Mouse (Mus musculus) neural tube, embryonic 12.5 days (tissue): ENCODE results near the gene Slc44a5. TPM values are rescaled to one million over a fixed set of nuclear protein-coding genes. Genes with fewer than 3 reads are reported as not detected.
"Not testable (repeated sequence)": the region's sequence is repeated elsewhere in the genome, so short reads cannot be mapped to it uniquely, and the experiment has no call there.

ENCODE experiments used
- ATAC-seq: fragments of 200-750 bp; cut with Nextera tagmentation; 2 replicates; pipeline ENCODE4 v1.8.0; 2017; ENCODE audit warnings: low read depth, mild to moderate bottlenecking, moderate TSS enrichment, moderate library complexity; ENCODE audit not compliant: low FRiP score
- H3K27ac ChIP-seq: fragments of 300-500 bp; sonication (generic); 2 replicates; pipeline ENCODE4 v1.5.1; 2016
- H3K27me3 ChIP-seq: fragments of 300-500 bp; sonication (generic); replicated peaks from 2 replicates; pipeline ENCODE4 v1.6.1; 2016; ENCODE audit warnings: mild to moderate bottlenecking
- H3K36me3 ChIP-seq: fragments of 300-500 bp; sonication (generic); 2 replicates; pipeline ENCODE4 v1.6.1; 2016; ENCODE audit warnings: mild to moderate bottlenecking
- H3K4me1 ChIP-seq: fragments of 300-500 bp; sonication (generic); 2 replicates; pipeline ENCODE4 v1.6.1; 2016
- H3K4me2 ChIP-seq: fragments of 300-500 bp; sonication (generic); replicated peaks from 2 replicates; pipeline ENCODE4 v1.6.1; 2016; ENCODE audit warnings: mild to moderate bottlenecking
- H3K4me3 ChIP-seq: fragments of 300-500 bp; sonication (generic); 2 replicates; pipeline ENCODE4 v1.5.1; 2016
- H3K9ac ChIP-seq: fragments of 300-500 bp; sonication (generic); 2 replicates; pipeline ENCODE4 v1.6.1; 2016; ENCODE audit warnings: mild to moderate bottlenecking
- H3K9me3 ChIP-seq: fragments of 300-500 bp; sonication (generic); 2 replicates; pipeline ENCODE4 v1.6.1; 2016; ENCODE audit warnings: mild to moderate bottlenecking
- WGBS: fragments of 180-500 bp; shearing (Covaris S2); methylation state at CpG from one replicate; pipeline ENCODE4 v1.1.7; 2016; 5-methylcytosine and 5-hydroxymethylcytosine counted together
- polyA plus RNA-seq: library from polyadenylated mRNA; unstranded; fragments of >200 nt; fragmentation: Nextera tagmentation; extraction: Ambion mirVana; gene quantifications from 2 replicates; pipeline ENCODE4 v1.2.1, GENCODE M21; 2016

The Slc44a5 gene
- polyA plus RNA-seq, 1 experiment from 2014 or later = 3.8 TPM

DNA sequence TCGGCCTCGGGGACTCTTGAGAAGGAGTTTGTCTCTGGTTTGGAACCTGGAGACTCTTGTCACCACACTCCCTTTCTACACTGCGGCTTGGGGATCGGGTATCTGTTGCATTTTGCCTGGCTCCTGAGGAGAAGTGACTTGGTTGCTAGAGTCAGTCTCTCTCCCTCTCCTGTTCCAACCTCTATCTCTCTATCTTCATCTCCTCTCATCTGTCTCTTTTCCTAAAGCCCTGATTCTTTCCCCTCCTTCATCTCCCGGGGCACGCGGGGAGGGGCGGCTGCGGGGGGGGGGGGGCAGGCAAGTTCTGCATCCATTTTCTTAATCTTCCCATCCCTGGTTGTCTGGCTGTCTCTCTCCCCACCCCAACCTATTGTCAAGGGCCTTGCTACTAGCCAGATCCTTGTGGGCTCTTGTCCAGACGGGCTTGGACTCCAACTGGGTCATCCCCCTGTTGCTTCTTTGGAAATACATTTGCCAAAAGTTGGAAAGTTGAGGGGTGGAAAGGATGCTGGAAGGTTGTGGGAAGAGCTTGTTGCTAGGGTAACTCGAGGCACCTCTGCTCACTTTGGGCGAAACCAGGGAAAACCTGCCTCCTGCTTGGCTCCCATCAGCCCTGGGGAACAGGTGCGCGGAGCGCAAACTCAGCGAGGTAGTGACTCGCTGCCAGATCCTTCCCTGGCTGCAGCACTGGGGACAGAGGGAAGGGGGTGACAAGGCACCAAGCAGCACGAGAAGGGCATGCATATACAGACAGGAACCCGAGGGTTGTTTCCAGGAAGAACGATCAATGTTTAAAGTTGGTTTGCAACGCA is 919 bp downstream of the Slc44a5 start:
- peaks cover 14% of the 10 kb centered on the region for H3K4me1 ChIP-seq
- peak overlapping the region; percentile 64 for H3K9ac ChIP-seq
- ATAC-seq = no peak
- no peaks in the 10 kb centered on the region for H3K36me3 ChIP-seq
- WGBS = 3% methylated on average over 21 of the region's 21 CpGs
- peaks cover 28% of the 10 kb centered on the region for H3K27me3 ChIP-seq
- peak overlapping the region; percentile 87 for H3K4me2 ChIP-seq
- H3K27ac ChIP-seq = no peak overlapping the region
- no peaks in the 10 kb centered on the region for H3K9me3 ChIP-seq
- peak overlapping the region; percentile 55 for H3K4me3 ChIP-seq

DNA sequence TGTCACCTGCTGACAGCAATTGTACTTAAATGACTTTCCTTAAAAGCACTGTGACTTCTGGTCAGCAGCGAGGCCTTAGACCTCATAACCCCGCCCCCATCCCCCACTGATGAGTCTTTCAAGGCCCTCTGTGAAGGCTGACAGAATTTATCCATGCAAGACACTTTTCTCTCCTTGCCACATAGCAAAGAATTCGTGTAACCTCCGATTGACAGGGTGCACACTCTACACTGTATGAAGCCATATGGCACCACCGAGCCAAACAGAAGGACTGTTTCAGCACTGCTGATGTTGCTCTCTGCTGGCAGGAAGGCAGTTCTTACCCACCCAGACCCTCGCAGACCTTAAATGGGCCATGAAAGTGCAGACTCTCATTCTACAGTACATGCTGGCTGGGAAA is 1.8 kb downstream of the Slc44a5 start:
- Histone ChIP-seq H3K36me3 (no peaks in the 10 kb centered on the region), H3K4me3 (no peak overlapping the region), H3K9me3 (no peaks in the 10 kb centered on the region), H3K27me3 (peaks cover 28% of the 10 kb centered on the region), H3K9ac (no peak overlapping the region), H3K27ac (no peak overlapping the region), H3K4me2 (peak overlapping the region; percentile 87), H3K4me1 (peaks cover 14% of the 10 kb centered on the region)
- peak; percentile 13; the same call in 1 of the 2 replicates for ATAC-seq
- 3% methylated on average over 6 of the region's 6 CpGs for WGBS

DNA sequence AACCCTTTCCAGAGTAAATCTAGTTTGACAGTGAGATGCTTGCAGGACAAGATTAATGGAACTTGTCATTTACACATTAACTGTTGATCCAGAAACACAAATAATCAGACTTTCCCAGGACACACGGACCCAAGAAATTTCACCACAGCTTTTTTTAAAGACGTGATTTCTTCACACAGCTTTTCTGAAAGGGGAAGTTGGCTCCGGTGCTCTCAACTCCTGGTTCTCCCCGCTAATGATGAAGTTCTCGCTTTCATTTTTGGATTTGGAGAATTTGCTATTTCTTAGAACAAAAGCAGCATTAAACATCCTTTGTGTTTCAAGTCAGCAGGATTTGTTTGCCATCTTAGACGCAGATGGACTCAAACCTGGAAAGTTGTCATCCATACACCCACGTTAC is 2.6 kb downstream of the Slc44a5 start:
- H3K36me3 ChIP-seq = no peaks in the 10 kb centered on the region
- peaks cover 28% of the 10 kb centered on the region for H3K27me3 ChIP-seq
- no peak overlapping the region for H3K9ac ChIP-seq
- H3K9me3 ChIP-seq = no peaks in the 10 kb centered on the region
- H3K4me1 ChIP-seq = peaks cover 14% of the 10 kb centered on the region
- no peak overlapping the region for H3K4me2 ChIP-seq
- 82% methylated on average over 7 of the region's 7 CpGs for WGBS
- no peak overlapping the region for H3K27ac ChIP-seq
- ATAC-seq = no peak
- no peak overlapping the region for H3K4me3 ChIP-seq

DNA sequence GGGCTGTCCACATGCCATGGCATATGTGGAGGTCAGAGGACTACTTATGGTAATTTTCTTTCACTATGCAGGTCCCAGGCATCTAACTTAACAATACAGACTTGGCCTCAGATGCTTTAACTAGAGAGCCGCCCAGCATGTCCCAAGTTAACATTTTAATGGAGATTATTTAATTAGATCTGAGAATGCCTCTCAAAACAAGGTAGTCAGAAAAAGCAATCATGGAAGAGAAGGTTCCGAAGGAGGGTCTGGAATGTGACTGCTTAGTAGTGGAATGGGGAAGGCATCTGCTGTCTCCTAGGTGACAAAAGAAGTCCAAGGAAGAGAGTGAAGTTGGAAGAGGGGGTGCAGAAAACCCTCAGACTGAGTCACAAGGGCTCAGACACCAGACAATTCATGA is 7.4 kb downstream of the Slc44a5 start:
- Histone ChIP-seq H3K36me3 (no peaks in the 10 kb centered on the region), H3K27me3 (peaks cover 4% of the 10 kb centered on the region; the same call in 1 of the 2 replicates), H3K4me3 (no peak overlapping the region), H3K9me3 (no peaks in the 10 kb centered on the region), H3K4me1 (no peaks in the 10 kb centered on the region), H3K27ac (no peak overlapping the region), H3K4me2 (no peak overlapping the region), H3K9ac (no peak overlapping the region)
- no peak for ATAC-seq
- WGBS = 61% methylated on average over 2 of the region's 2 CpGs

DNA sequence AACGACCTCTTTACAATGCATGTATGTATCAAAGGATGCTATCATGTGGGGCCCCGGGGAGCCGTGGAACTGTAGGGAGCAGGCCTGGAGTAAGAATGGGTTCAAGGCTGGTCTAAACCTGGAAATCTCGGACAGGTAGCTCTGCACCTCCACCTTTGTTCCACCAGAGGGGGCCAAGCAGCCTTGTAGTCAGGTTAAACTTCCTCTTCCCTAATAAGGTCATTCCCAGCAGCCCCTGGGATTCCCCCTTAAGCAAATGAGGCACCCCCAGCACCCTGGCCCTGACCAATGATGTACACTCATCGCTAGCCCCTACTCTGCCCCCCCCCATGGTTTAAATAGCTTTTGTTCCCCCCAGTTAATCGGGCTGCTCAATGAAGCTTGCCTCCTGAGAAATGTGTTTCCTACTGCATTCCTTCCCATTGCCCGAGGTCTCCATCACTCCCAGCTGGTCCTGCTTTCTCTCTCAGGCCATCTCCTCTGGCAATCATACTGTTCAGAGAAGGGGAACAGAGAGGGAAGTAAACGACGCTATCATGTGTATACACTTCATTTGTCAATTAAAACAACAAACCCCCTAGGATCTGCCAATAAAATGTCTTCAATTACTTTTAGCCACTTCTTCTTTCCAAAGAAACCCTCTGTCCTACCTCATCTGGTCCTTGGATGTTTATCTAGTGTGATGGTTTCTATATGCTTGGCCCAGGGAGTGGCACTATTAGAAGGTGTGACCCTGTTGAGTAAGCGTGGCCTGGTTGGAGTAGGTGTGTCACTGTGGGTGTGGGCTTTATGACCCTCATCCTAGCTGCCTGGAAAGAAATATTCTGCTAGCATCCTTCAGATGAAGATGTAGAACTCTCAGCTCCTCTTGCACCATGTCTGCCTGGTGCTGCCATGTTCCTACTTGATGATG is 11.4 kb downstream of the Slc44a5 start:
- Histone ChIP-seq H3K4me2 (no peak overlapping the region), H3K4me3 (no peak overlapping the region), H3K4me1 (no peaks in the 10 kb centered on the region), H3K9ac (no peak overlapping the region), H3K36me3 (no peaks in the 10 kb centered on the region), H3K27me3 (no peaks in the 10 kb centered on the region), H3K9me3 (no peaks in the 10 kb centered on the region), H3K27ac (no peak overlapping the region)
- peak; percentile 56 for ATAC-seq
- WGBS = 56% methylated on average over 10 of the region's 10 CpGs

DNA sequence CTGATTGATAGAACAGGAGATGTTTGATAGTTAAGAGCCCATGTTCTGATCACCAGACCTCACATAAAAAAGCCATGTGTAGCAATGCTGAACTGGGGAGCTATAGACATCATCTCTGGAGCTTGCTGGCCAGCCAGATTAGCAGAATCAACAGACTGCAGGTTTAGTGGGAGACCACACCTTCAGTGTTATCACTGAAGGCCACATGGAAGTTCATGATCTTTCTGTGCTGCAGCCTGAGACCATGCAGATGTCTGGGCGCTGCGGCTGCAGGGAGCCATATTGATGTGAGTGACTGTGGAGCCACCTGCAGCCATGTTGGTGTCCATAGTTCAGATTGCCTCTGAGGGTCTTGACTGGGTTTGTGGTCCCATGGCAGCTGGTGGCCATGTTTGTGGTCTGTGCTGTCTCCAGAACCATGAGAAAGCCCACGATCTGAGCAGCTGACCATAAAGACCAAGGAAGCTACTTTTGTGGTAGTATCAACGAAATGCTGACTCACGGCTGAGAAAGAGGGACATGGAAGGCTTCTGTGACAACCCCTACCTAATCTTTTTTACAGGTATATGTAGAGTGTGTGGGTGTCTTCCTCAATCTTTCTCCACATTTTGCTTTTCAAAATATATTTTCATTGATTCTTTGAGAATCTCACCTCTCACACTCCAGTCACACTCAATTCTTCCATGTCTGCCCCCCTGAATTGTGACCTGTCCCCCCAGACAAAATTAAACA is 26.7 kb downstream of the Slc44a5 start:
- Histone ChIP-seq H3K27ac (no peak overlapping the region), H3K4me1 (no peaks in the 10 kb centered on the region), H3K4me3 (no peak overlapping the region), H3K36me3 (no peaks in the 10 kb centered on the region), H3K4me2 (no peak overlapping the region), H3K9me3 (no peaks in the 10 kb centered on the region), H3K27me3 (no peaks in the 10 kb centered on the region), H3K9ac (no peak overlapping the region)
- no peak for ATAC-seq
- 93% methylated on average over 5 of the region's 5 CpGs for WGBS

DNA sequence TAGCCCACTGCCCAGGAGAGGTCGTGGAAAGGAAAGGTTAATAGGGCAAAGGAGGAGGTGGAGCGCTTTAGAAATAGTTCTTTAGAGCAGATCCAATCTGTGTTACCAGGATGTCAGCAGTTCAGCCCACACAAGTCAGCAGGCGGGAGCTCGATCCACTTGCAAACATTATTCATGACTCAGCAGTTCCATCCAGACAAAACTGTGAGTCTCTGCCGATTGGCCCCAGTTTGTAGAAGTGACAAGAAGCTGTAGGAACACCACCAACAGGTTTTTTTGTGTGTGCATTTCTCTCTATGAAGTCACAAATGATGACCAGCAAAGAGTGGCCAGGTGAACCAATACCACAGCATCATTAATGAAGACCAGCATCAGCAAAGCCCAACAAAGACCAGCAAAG is 28.1 kb downstream of the Slc44a5 start:
- Histone ChIP-seq H3K9me3 (no peaks in the 10 kb centered on the region), H3K4me3 (no peak overlapping the region), H3K4me2 (no peak overlapping the region), H3K27ac (no peak overlapping the region), H3K4me1 (no peaks in the 10 kb centered on the region), H3K36me3 (no peaks in the 10 kb centered on the region), H3K27me3 (no peaks in the 10 kb centered on the region), H3K9ac (no peak overlapping the region)
- WGBS = 76% methylated on average over 5 of the region's 5 CpGs
- no peak for ATAC-seq

DNA sequence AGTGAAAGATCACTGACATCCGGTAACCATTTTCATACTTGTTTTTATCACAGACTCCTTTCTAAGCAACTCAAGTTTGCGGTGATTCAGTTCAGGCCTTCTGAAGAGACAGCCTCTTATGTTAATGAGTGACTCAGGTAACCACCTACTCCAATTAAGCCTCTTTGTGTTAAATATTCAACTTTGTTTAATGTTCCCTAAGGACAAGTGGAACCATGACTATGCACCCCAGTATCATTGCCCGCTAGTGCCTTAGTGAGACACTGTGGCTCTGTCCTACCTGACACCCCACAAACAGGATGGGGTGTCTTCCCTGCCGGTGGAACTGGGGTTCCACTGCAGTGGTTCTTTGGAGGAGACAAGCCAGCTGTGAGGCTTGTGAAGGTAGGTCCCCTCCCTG is 73.6 kb downstream of the Slc44a5 start:
- ATAC-seq = no peak
- no peaks in the 10 kb centered on the region for H3K9me3 ChIP-seq
- H3K27ac ChIP-seq = no peak overlapping the region
- no peaks in the 10 kb centered on the region for H3K4me1 ChIP-seq
- no peaks in the 10 kb centered on the region for H3K36me3 ChIP-seq
- H3K4me2 ChIP-seq = no peak overlapping the region
- no peaks in the 10 kb centered on the region for H3K27me3 ChIP-seq
- WGBS = 87% methylated on average over 4 of the region's 4 CpGs
- no peak overlapping the region for H3K4me3 ChIP-seq
- H3K9ac ChIP-seq = no peak overlapping the region

DNA sequence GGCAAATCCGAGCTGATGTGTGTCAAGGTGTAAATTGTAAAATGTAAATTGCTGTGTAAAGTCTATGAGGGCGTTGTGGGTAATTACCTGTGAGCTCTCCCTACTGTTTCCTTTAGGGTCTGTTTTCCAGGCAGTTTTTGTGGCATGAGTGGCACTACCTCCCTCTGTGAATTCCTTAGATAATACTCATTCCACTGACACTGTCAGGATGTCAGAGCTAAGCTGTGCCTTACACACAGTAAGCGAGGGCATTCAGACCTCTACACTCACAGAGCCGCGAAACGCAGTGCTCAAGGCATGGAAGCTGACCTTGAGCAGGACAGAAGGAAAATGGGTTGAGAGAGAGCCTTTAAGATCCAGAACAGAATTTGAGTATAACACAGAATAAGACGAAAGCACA is 80.1 kb downstream of the Slc44a5 start:
- ATAC-seq = no peak
- no peak overlapping the region for H3K4me3 ChIP-seq
- no peak overlapping the region for H3K4me2 ChIP-seq
- no peak overlapping the region for H3K27ac ChIP-seq
- H3K27me3 ChIP-seq = no peaks in the 10 kb centered on the region
- H3K9ac ChIP-seq = no peak overlapping the region
- no peaks in the 10 kb centered on the region for H3K4me1 ChIP-seq
- no peaks in the 10 kb centered on the region for H3K36me3 ChIP-seq
- 78% methylated on average over 7 of the region's 7 CpGs for WGBS
- no peaks in the 10 kb centered on the region for H3K9me3 ChIP-seq

DNA sequence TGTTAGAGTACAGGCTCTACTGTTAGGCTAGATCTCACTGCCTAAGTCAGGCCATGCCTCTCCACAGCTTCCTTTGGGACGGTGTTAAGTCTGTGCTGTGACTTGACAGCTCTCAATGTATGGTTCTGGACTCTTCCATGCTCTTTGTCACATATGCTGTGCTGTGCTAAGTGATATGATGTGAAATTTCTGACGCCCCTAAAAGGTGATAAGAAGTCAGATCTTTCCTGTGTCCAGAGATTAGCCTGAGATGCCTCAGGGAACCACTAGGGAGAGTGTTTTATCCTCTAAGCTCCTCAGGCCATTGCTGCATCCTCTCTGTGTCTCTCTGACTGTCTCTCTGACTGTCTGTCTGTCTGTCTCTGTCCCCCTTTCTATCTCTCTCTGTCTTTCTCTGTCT is 84.2 kb downstream of the Slc44a5 start:
- Histone ChIP-seq H3K4me2 (no peak overlapping the region), H3K27ac (no peak overlapping the region), H3K9me3 (no peaks in the 10 kb centered on the region), H3K27me3 (no peaks in the 10 kb centered on the region), H3K4me1 (no peaks in the 10 kb centered on the region), H3K9ac (no peak overlapping the region), H3K4me3 (no peak overlapping the region), H3K36me3 (no peaks in the 10 kb centered on the region)
- 86% methylated on average over 2 of the region's 2 CpGs for WGBS
- no peak for ATAC-seq

DNA sequence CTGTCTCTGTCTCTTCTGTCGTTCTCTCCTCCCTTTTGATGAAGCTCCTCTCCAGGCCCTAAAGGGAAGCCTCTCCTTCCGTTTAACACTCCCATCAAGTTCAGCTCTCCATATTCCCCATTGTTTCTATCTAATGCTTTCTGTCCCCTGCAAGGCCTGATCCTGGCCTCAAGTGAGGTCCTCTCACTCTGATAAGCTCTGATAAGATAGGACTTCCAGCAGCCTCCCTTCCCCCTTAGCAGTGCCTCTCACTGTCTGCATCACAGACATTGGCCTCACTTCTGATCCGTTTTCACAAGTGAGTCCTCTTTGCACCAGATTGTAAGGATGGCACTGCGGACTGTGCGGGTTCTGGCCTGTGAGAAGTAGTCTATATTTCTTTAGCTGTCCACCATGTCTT is 85.0 kb downstream of the Slc44a5 start:
- H3K4me2 ChIP-seq = no peak overlapping the region
- ATAC-seq = no peak
- no peaks in the 10 kb centered on the region for H3K27me3 ChIP-seq
- no peak overlapping the region for H3K4me3 ChIP-seq
- H3K36me3 ChIP-seq = no peaks in the 10 kb centered on the region
- H3K9me3 ChIP-seq = no peaks in the 10 kb centered on the region
- WGBS = 89% methylated on average over 5 of the region's 5 CpGs
- no peak overlapping the region for H3K9ac ChIP-seq
- H3K4me1 ChIP-seq = no peaks in the 10 kb centered on the region
- H3K27ac ChIP-seq = no peak overlapping the region

DNA sequence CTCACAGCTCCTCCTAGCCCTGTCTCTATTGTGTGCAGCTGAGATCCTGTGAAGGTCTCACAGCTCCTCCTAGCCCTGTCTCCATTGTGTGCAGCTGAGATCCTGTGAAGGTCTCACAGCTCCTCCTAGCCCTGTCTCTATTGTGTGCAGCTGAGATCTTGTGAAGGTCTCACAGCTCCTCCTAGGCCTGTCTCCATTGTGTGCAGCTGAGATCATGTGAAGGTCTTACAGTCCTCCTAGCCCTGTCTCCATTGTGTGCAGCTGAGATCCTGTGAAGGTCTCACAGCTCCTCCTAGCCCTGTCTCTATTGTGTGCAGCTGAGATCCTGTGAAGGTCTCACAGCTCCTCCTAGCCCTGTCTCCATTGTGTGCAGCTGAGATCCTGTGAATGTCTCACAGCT is 98.8 kb downstream of the Slc44a5 start:
- H3K36me3 ChIP-seq, H3K4me1 ChIP-seq, H3K4me2 ChIP-seq, ATAC-seq, H3K9me3 ChIP-seq, H3K27ac ChIP-seq, H3K9ac ChIP-seq, H3K4me3 ChIP-seq, H3K27me3 ChIP-seq: not testable (repeated sequence)
